Mouse (Mus musculus) A20 (cell line): ENCODE data around the gene Adra1b.

Source experiments
- DNase-seq: peaks from one replicate; pipeline ENCODE4 v3.0.0-alpha.2; 2011; ENCODE audit warnings: low read depth, low spot score

The Adra1b gene

GRCm38 (mm10) chr11:43820552-43821460 is 80.2 kb downstream of the Adra1b start:
- DNase-seq = no peak

GRCm38 (mm10) chr11:43817368-43817923 is 83.6 kb downstream of the Adra1b start:
- DNase-seq = no peak

GRCm38 (mm10) chr11:43812535-43812934 is 88.5 kb downstream of the Adra1b start:
- no peak for DNase-seq

- no peak for DNase-seq
Observed at GRCm38 (mm10) chr11:43807732-43808131, 93.3 kb downstream of the Adra1b start.

GRCm38 (mm10) chr11:43795992-43796391 is 105.0 kb downstream of the Adra1b start:
- DNase-seq = no peak

GRCm38 (mm10) chr11:43790446-43790845 is 110.6 kb downstream of the Adra1b start:
- no peak for DNase-seq

GRCm38 (mm10) chr11:43783772-43784171 is 117.2 kb downstream of the Adra1b start:
- DNase-seq = peak; percentile 30

- no peak for DNase-seq
Observed at GRCm38 (mm10) chr11:43783106-43783505, 117.9 kb downstream of the Adra1b start.

GRCm38 (mm10) chr11:43779551-43779950 is 121.5 kb downstream of the Adra1b start:
- DNase-seq = no peak

- DNase-seq = no peak
Observed at GRCm38 (mm10) chr11:43776324-43776694, 124.7 kb downstream of the Adra1b start.

GRCm38 (mm10) chr11:43775469-43776323 is 125.3 kb downstream of the Adra1b start:
- no peak for DNase-seq

GRCm38 (mm10) chr11:43773725-43774124 is 127.3 kb downstream of the Adra1b start:
- DNase-seq = no peak

- DNase-seq = no peak
Observed at GRCm38 (mm10) chr11:43770110-43770509, 130.9 kb downstream of the Adra1b start.

- no peak for DNase-seq
Observed at GRCm38 (mm10) chr11:43767749-43768148, 133.3 kb downstream of the Adra1b start.

GRCm38 (mm10) chr11:43766922-43767648 is 133.9 kb downstream of the Adra1b start:
- peak; percentile 89 for DNase-seq

GRCm38 (mm10) chr11:43758436-43758835 is 142.6 kb downstream of the Adra1b start:
- DNase-seq = no peak

- DNase-seq = peak; percentile 51
Observed at GRCm38 (mm10) chr11:43755411-43755810, 145.6 kb downstream of the Adra1b start.

- no peak for DNase-seq
Observed at GRCm38 (mm10) chr11:43754568-43754967, 146.4 kb downstream of the Adra1b start.

GRCm38 (mm10) chr11:43751542-43751941 is 149.5 kb downstream of the Adra1b start:
- DNase-seq = peak; percentile 27

GRCm38 (mm10) chr11:43747233-43748226 is 153.5 kb downstream of the Adra1b start, which contains the start of gene Ttc1:
Gene Ttc1 (minus strand): TSS chr11:43748008.
- peak; percentile 97 for DNase-seq
